Mouse (Mus musculus) heart, postnatal 0 days (tissue): ENCODE measurements around the gene Tekt2.

ENCODE experiments used
- CTCF ChIP-seq: IDR thresholded peaks from 2 replicates; pipeline ENCODE4 v1.5.1; 2016; ENCODE audit warnings: antibody characterized with exemption, control low read depth, low read depth
- EP300 ChIP-seq: IDR thresholded peaks from 2 replicates; pipeline ENCODE4 v1.6.1; 2016; ENCODE audit warnings: antibody characterized with exemption, low read depth

GRCm38 (mm10) chr4:126310344-126310743 is 15.1 kb downstream of the Tekt2 start:
- TF ChIP-seq CTCF (no peak), EP300 (no peak)
